Mouse (Mus musculus) myocyte (in vitro differentiated cells): Measurements from ENCODE around the gene Vps9d1. TPM values are rescaled to one million over a fixed set of nuclear protein-coding genes. Genes with fewer than 3 reads are reported as not detected.

Source experiments
- H3K27me3 ChIP-seq: one replicate; pipeline ENCODE4 v1.6.1; 2011; ENCODE audit not compliant: control insufficient read depth, insufficient read depth, insufficient read length
- H3K36me3 ChIP-seq: one replicate; pipeline ENCODE4 v1.6.1; 2011; ENCODE audit not compliant: control insufficient read depth, insufficient read depth
- H3K4me2 ChIP-seq: one replicate; pipeline ENCODE4 v1.6.1; 2011; ENCODE audit warnings: low read depth, control low read depth
- H3K4me3 ChIP-seq: one replicate; pipeline ENCODE4 v1.5.1; 2011; ENCODE audit warnings: mild to moderate bottlenecking, control low read depth, moderate library complexity
- H3K79me2 ChIP-seq: one replicate; pipeline ENCODE4 v1.6.1; 2011; ENCODE audit not compliant: control insufficient read depth, insufficient read depth
- H3ac ChIP-seq: one replicate; pipeline ENCODE4 v1.6.1; 2011; ENCODE audit not compliant: control insufficient read depth, insufficient read length
- CEBPB ChIP-seq: IDR thresholded peaks from 2 replicates; pipeline ENCODE4 v1.6.1; 2011; ENCODE audit warnings: mild to moderate bottlenecking, moderate library complexity; ENCODE audit not compliant: poor library complexity, insufficient read depth, severe bottlenecking
- E2F4 ChIP-seq: IDR thresholded peaks from one replicate; pipeline ENCODE4 v1.6.1; 2011; ENCODE audit warnings: mild to moderate bottlenecking, control low read depth, moderate library complexity; ENCODE audit not compliant: insufficient read depth
- MAX ChIP-seq: IDR thresholded peaks from one replicate; pipeline ENCODE4 v1.6.1; 2011; ENCODE audit warnings: low read depth, mild to moderate bottlenecking, control low read depth
- MYOD1 ChIP-seq, 3 experiments: IDR thresholded peaks; one replicate each; pipeline ENCODE4 v1.6.1; 2011; ENCODE audit warnings: control low read depth in 2 of 3, low read depth in 2 of 3, mild to moderate bottlenecking in 2 of 3, moderate library complexity in 1 of 3; ENCODE audit not compliant: insufficient read length in 2 of 3, control insufficient read depth in 1 of 3
- MYOG ChIP-seq, 3 experiments: IDR thresholded peaks; one replicate each; pipeline ENCODE4 v1.6.1; 2011; ENCODE audit warnings: control low read depth in 2 of 3, low read depth in 2 of 3, mild to moderate bottlenecking in 2 of 3; ENCODE audit not compliant: insufficient read length in 2 of 3, control insufficient read depth in 1 of 3, insufficient read depth in 1 of 3
- POLR2A ChIP-seq: IDR thresholded peaks from one replicate; pipeline ENCODE4 v1.6.1; 2011; ENCODE audit warnings: low read depth, mild to moderate bottlenecking, control low read depth, moderate library complexity; ENCODE audit not compliant: insufficient read length
- POLR2AphosphoS2 ChIP-seq: IDR thresholded peaks from one replicate; pipeline ENCODE4 v1.6.1; 2011; ENCODE audit warnings: low read depth, control low read depth; ENCODE audit not compliant: insufficient read length
- REST ChIP-seq: IDR thresholded peaks from one replicate; pipeline ENCODE4 v1.6.1; 2011; ENCODE audit warnings: mild to moderate bottlenecking, control low read depth, moderate library complexity; ENCODE audit not compliant: insufficient read depth, insufficient read length
- SRF ChIP-seq: IDR thresholded peaks from one replicate; pipeline ENCODE4 v1.6.1; 2011; ENCODE audit warnings: low read depth; ENCODE audit not compliant: control insufficient read depth, insufficient read length
- TCF12 ChIP-seq: IDR thresholded peaks from one replicate; pipeline ENCODE4 v1.6.1; 2011; ENCODE audit warnings: mild to moderate bottlenecking, control low read depth; ENCODE audit not compliant: poor library complexity, insufficient read depth, severe bottlenecking
- TCF3 ChIP-seq: IDR thresholded peaks from one replicate; pipeline ENCODE4 v1.6.1; 2011; ENCODE audit warnings: low read depth, control low read depth; ENCODE audit not compliant: insufficient read length
- USF1 ChIP-seq: IDR thresholded peaks from one replicate; pipeline ENCODE4 v1.6.1; 2011; ENCODE audit warnings: low read depth, mild to moderate bottlenecking, control low read depth, moderate library complexity
- polyA plus RNA-seq: library from polyadenylated mRNA; unstranded; fragments of >200 nt; fragmentation: generic; extraction: Trizol; gene quantifications from one replicate; pipeline ENCODE4 v1.2.1, GENCODE M21; 2012; ENCODE audit warnings: missing spikeins

Vps9d1 gene
- polyA plus RNA-seq, 1 experiment = 12.7 TPM

GRCm38 (mm10) chr8:123280302-123281094, 26.4 kb upstream of the Vps9d1 start:
- H3K27me3 ChIP-seq = no peaks in the 10 kb centered on the region
- H3K4me3 ChIP-seq = no peak overlapping the region
- H3K79me2 ChIP-seq = no peaks in the 10 kb centered on the region
- no peak overlapping the region for H3ac ChIP-seq
- no peak overlapping the region for H3K4me2 ChIP-seq
- no peak for TF ChIP-seq MAX
- TF ChIP-seq USF1 = no peak
- no peak for TF ChIP-seq MYOD1 (IDR thresholded peaks at IDR 0.05; ENCODE audit: control insufficient read depth in 1 of 3, insufficient read length in 2 of 3, low read depth in 2 of 3)
- no peak for TF ChIP-seq POLR2A
- no peak for TF ChIP-seq TCF3
- TF ChIP-seq SRF = no peak
- no peak for TF ChIP-seq E2F4
- no peak for TF ChIP-seq CEBPB
- no peak for TF ChIP-seq REST
- TF ChIP-seq MYOG (IDR thresholded peaks at IDR 0.05; ENCODE audit: control insufficient read depth in 1 of 3, insufficient read depth in 1 of 3, insufficient read length in 2 of 3, low read depth in 2 of 3) = no peak
- no peak for TF ChIP-seq POLR2AphosphoS2
- TF ChIP-seq TCF12 = no peak
- no peaks in the 10 kb centered on the region for H3K36me3 ChIP-seq

GRCm38 (mm10) chr8:123279828-123280227, 25.7 kb upstream of the Vps9d1 start:
- no peaks in the 10 kb centered on the region for H3K36me3 ChIP-seq
- H3K4me3 ChIP-seq = no peak overlapping the region
- H3K4me2 ChIP-seq = no peak overlapping the region
- no peak overlapping the region for H3ac ChIP-seq
- H3K27me3 ChIP-seq = no peaks in the 10 kb centered on the region
- H3K79me2 ChIP-seq = no peaks in the 10 kb centered on the region
- no peak for TF ChIP-seq MAX
- no peak for TF ChIP-seq TCF3
- TF ChIP-seq SRF = no peak
- TF ChIP-seq TCF12 = no peak
- TF ChIP-seq REST = no peak
- TF ChIP-seq E2F4 = no peak

GRCm38 (mm10) chr8:123278445-123278844, 24.3 kb upstream of the Vps9d1 start:
- Histone ChIP-seq H3K4me2 (no peak overlapping the region), H3K79me2 (no peaks in the 10 kb centered on the region), H3K4me3 (no peak overlapping the region), H3K27me3 (no peaks in the 10 kb centered on the region), H3ac (no peak overlapping the region), H3K36me3 (no peaks in the 10 kb centered on the region)
- no peak for TF ChIP-seq POLR2A

GRCm38 (mm10) chr8:123275096-123275495, 20.9 kb upstream of the Vps9d1 start:
- no peaks in the 10 kb centered on the region for H3K27me3 ChIP-seq
- TF ChIP-seq POLR2A (no peak), E2F4 (no peak), REST (no peak), POLR2AphosphoS2 (no peak), MYOD1 (IDR thresholded peaks at IDR 0.05; ENCODE audit: control insufficient read depth in 1 of 3, insufficient read length in 2 of 3, low read depth in 2 of 3) (no peak), SRF (no peak)
- no peaks in the 10 kb centered on the region for H3K36me3 ChIP-seq
- no peak overlapping the region for H3ac ChIP-seq
- H3K4me3 ChIP-seq = no peak overlapping the region
- H3K4me2 ChIP-seq = no peak overlapping the region
- H3K79me2 ChIP-seq = no peaks in the 10 kb centered on the region

GRCm38 (mm10) chr8:123274447-123274846, 20.3 kb upstream of the Vps9d1 start:
- Histone ChIP-seq H3K36me3 (no peaks in the 10 kb centered on the region), H3K27me3 (no peaks in the 10 kb centered on the region), H3K79me2 (no peaks in the 10 kb centered on the region), H3K4me2 (no peak overlapping the region), H3ac (no peak overlapping the region), H3K4me3 (no peak overlapping the region)
- no peak for TF ChIP-seq POLR2A
- TF ChIP-seq MAX = no peak
- no peak for TF ChIP-seq E2F4
- no peak for TF ChIP-seq TCF12

- no peaks in the 10 kb centered on the region for H3K36me3 ChIP-seq
- H3K27me3 ChIP-seq = no peaks in the 10 kb centered on the region
- TF ChIP-seq REST = no peak
- no peak for TF ChIP-seq POLR2A
- no peak for TF ChIP-seq SRF
- no peak for TF ChIP-seq CEBPB
- TF ChIP-seq E2F4 = no peak
- no peak for TF ChIP-seq TCF3
- TF ChIP-seq POLR2AphosphoS2 = no peak
- TF ChIP-seq TCF12 = no peak
- TF ChIP-seq USF1 = no peak
- TF ChIP-seq MYOD1 (IDR thresholded peaks at IDR 0.05; ENCODE audit: control insufficient read depth in 1 of 3, insufficient read length in 2 of 3, low read depth in 2 of 3) = no peak
- TF ChIP-seq MAX = no peak
- no peak for TF ChIP-seq MYOG (IDR thresholded peaks at IDR 0.05; ENCODE audit: control insufficient read depth in 1 of 3, insufficient read depth in 1 of 3, insufficient read length in 2 of 3, low read depth in 2 of 3)
- H3K79me2 ChIP-seq = no peaks in the 10 kb centered on the region
- H3K4me3 ChIP-seq = no peak overlapping the region
- no peak overlapping the region for H3ac ChIP-seq
- H3K4me2 ChIP-seq = no peak overlapping the region
Observed at GRCm38 (mm10) chr8:123271901-123272300, 17.8 kb upstream of the Vps9d1 start.
